Mouse (Mus musculus): ENCODE data around the gene Vwa8. TPM values are rescaled to one million over a fixed set of nuclear protein-coding genes. Genes with fewer than 3 reads are reported as not detected.

Vwa8 gene
- polyA plus RNA-seq, 2 experiments, result 6.4 to 8.3 TPM

GRCm38 (mm10) chr14:79109375-79109774, 260.5 kb downstream of the Vwa8 start:
- no peak for TF ChIP-seq CTCF (IDR thresholded peaks at IDR 0.05; ENCODE audit: low read depth)
- no peak for TF ChIP-seq EP300 (IDR thresholded peaks at IDR 0.05; ENCODE audit: low read depth)

DNA sequence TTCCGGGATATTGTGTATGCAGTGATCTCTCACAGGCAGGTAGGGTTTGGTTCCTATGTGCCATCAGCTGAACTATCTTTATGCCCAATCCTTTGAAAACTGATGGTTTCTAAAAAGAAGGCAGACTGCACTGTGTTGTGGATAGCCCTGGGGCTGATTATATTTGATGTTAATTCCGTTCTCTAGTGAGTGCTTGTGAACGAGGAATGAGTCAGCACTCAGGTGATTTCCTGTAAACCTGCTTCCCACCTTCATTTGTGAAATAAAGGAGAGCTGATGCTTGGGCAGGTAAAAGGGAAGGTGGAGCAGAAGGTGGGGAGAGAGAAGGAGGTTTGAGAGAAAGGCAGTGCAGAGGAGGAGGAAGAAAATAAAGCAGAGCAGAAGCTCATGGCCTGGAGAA, 261.2 kb downstream of the Vwa8 start:
- TF ChIP-seq CTCF (IDR thresholded peaks at IDR 0.05; ENCODE audit: low read depth) (no peak), EP300 (IDR thresholded peaks at IDR 0.05; ENCODE audit: low read depth) (no peak)
- WGBS (ENCODE audit: insufficient replicate concordance), result 45% methylated on average over 3 of the region's 3 CpGs
- H3K27ac ChIP-seq, result no peak overlapping the region
- no peak overlapping the region for H3K4me3 ChIP-seq (ENCODE audit: insufficient read depth in 1 of 2, low read depth in 2 of 2, low read length in 2 of 2)
- H3K4me2 ChIP-seq (ENCODE audit: low read depth), result no peak overlapping the region
- no peaks in the 10 kb centered on the region for H3K4me1 ChIP-seq (replicated peaks; ENCODE audit: control insufficient read depth in 2 of 2, insufficient read depth in 2 of 2, low read length in 1 of 2)
- no peaks in the 10 kb centered on the region for H3K27me3 ChIP-seq (ENCODE audit: control insufficient read depth, insufficient read depth, low read length)
- no peaks in the 10 kb centered on the region for H3K36me3 ChIP-seq (replicated peaks; ENCODE audit: control insufficient read depth, insufficient read depth, low read depth)
- H3K9me3 ChIP-seq (ENCODE audit: control insufficient read depth, low read length), result no peaks in the 10 kb centered on the region
- H3K9ac ChIP-seq (replicated peaks), result no peak overlapping the region
- ATAC-seq (ENCODE audit: insufficient read depth), result no peak
- DNase-seq (ENCODE audit: low read depth in 3 of 3, low spot score in 3 of 3), result no peak

More at GRCm38 (mm10) chr14:79109375-79109774, 260.5 kb downstream of the Vwa8 start:
- H3K4me3 ChIP-seq (ENCODE audit: insufficient read depth in 1 of 2, low read depth in 2 of 2, low read length in 2 of 2), result no peak overlapping the region
- no peaks in the 10 kb centered on the region for H3K27me3 ChIP-seq (ENCODE audit: control insufficient read depth, insufficient read depth, low read length)
- no peaks in the 10 kb centered on the region for H3K4me1 ChIP-seq (replicated peaks; ENCODE audit: control insufficient read depth in 2 of 2, insufficient read depth in 2 of 2, low read length in 1 of 2)
- 7% methylated on average over 1 of the region's 1 CpGs for WGBS (ENCODE audit: insufficient replicate concordance)
- ATAC-seq (ENCODE audit: insufficient read depth) (no peak), DNase-seq (ENCODE audit: low read depth in 3 of 3, low spot score in 3 of 3) (no peak)
- no peaks in the 10 kb centered on the region for H3K9me3 ChIP-seq (ENCODE audit: control insufficient read depth, low read length)
- H3K36me3 ChIP-seq (replicated peaks; ENCODE audit: control insufficient read depth, insufficient read depth, low read depth), result no peaks in the 10 kb centered on the region
- no peak overlapping the region for H3K9ac ChIP-seq (replicated peaks)
- H3K27ac ChIP-seq, result no peak overlapping the region
- H3K4me2 ChIP-seq (ENCODE audit: low read depth), result no peak overlapping the region

GRCm38 (mm10) chr14:79112050-79112449, 263.2 kb downstream of the Vwa8 start:
- H3K4me3 ChIP-seq (ENCODE audit: insufficient read depth in 1 of 2, low read depth in 2 of 2, low read length in 2 of 2), result no peak overlapping the region
- no peaks in the 10 kb centered on the region for H3K9me3 ChIP-seq (ENCODE audit: control insufficient read depth, low read length)
- WGBS (ENCODE audit: insufficient replicate concordance), result 65% methylated on average over 6 of the region's 6 CpGs
- TF ChIP-seq CTCF (IDR thresholded peaks at IDR 0.05; ENCODE audit: low read depth), result no peak
- no peak for TF ChIP-seq EP300 (IDR thresholded peaks at IDR 0.05; ENCODE audit: low read depth)
- no peaks in the 10 kb centered on the region for H3K4me1 ChIP-seq (replicated peaks; ENCODE audit: control insufficient read depth in 2 of 2, insufficient read depth in 2 of 2, low read length in 1 of 2)
- no peak for DNase-seq (ENCODE audit: low read depth in 3 of 3, low spot score in 3 of 3)
- ATAC-seq (ENCODE audit: insufficient read depth), result no peak
- H3K9ac ChIP-seq (replicated peaks), result no peak overlapping the region
- H3K36me3 ChIP-seq (replicated peaks; ENCODE audit: control insufficient read depth, insufficient read depth, low read depth), result no peaks in the 10 kb centered on the region
- no peaks in the 10 kb centered on the region for H3K27me3 ChIP-seq (ENCODE audit: control insufficient read depth, insufficient read depth, low read length)
- H3K27ac ChIP-seq, result no peak overlapping the region
- no peak overlapping the region for H3K4me2 ChIP-seq (ENCODE audit: low read depth)

- H3K27ac ChIP-seq, result no peak overlapping the region
- no peak for ATAC-seq (ENCODE audit: insufficient read depth)
- no peaks in the 10 kb centered on the region for H3K36me3 ChIP-seq (replicated peaks; ENCODE audit: control insufficient read depth, insufficient read depth, low read depth)
- no peak overlapping the region for H3K4me3 ChIP-seq (ENCODE audit: insufficient read depth in 1 of 2, low read depth in 2 of 2, low read length in 2 of 2)
- H3K4me1 ChIP-seq (replicated peaks; ENCODE audit: control insufficient read depth in 2 of 2, insufficient read depth in 2 of 2, low read length in 1 of 2), result no peaks in the 10 kb centered on the region
- no peak overlapping the region for H3K4me2 ChIP-seq (ENCODE audit: low read depth)
- 72% methylated on average over 11 of the region's 11 CpGs for WGBS (ENCODE audit: insufficient replicate concordance)
- no peaks in the 10 kb centered on the region for H3K27me3 ChIP-seq (ENCODE audit: control insufficient read depth, insufficient read depth, low read length)
- TF ChIP-seq CTCF (IDR thresholded peaks at IDR 0.05; ENCODE audit: low read depth), result no peak
- no peak for TF ChIP-seq EP300 (IDR thresholded peaks at IDR 0.05; ENCODE audit: low read depth)
- H3K9me3 ChIP-seq (ENCODE audit: control insufficient read depth, low read length), result no peaks in the 10 kb centered on the region
- H3K9ac ChIP-seq (replicated peaks), result no peak overlapping the region
- peak in 1 of 3 experiments; percentile 9 for DNase-seq (ENCODE audit: low read depth in 3 of 3, low spot score in 3 of 3)
Observed at GRCm38 (mm10) chr14:79114526-79115383, 265.9 kb downstream of the Vwa8 start.

DNA sequence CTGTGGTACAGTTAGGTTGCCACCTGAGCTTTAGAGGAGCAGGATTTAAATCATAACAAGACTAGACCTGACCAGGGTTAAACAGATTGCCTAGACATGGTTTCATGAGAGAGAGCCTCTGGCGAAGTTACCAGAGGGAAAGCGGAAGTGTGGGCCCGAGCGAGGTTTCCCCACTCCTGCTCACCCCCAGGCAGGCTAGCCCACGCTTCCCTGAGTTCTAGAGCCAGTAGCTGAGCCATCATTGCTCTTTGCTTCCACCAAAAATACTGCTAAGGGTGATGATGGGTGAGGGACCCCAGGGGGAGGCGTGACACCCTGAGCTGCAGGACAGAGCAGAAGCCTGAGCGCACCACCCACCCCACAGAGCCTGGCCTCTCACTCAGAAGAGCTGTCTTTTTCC, 269.6 kb downstream of the Vwa8 start:
- Histone ChIP-seq H3K27ac (no peak overlapping the region), H3K4me3 (ENCODE audit: insufficient read depth in 1 of 2, low read depth in 2 of 2, low read length in 2 of 2) (no peak overlapping the region), H3K9ac (replicated peaks) (no peak overlapping the region), H3K4me1 (replicated peaks; ENCODE audit: control insufficient read depth in 2 of 2, insufficient read depth in 2 of 2, low read length in 1 of 2) (no peaks in the 10 kb centered on the region), H3K36me3 (replicated peaks; ENCODE audit: control insufficient read depth, insufficient read depth, low read depth) (no peaks in the 10 kb centered on the region), H3K4me2 (ENCODE audit: low read depth) (no peak overlapping the region), H3K9me3 (ENCODE audit: control insufficient read depth, low read length) (no peaks in the 10 kb centered on the region), H3K27me3 (ENCODE audit: control insufficient read depth, insufficient read depth, low read length) (no peaks in the 10 kb centered on the region)
- DNase-seq (ENCODE audit: low read depth in 3 of 3, low spot score in 3 of 3), result no peak
- 77% methylated on average over 7 of the region's 7 CpGs for WGBS (ENCODE audit: insufficient replicate concordance)
- no peak for ATAC-seq (ENCODE audit: insufficient read depth)
- no peak for TF ChIP-seq EP300 (IDR thresholded peaks at IDR 0.05; ENCODE audit: low read depth)
